Mouse (Mus musculus): Measurements from ENCODE around the gene Zfp652. TPM values are rescaled to one million over a fixed set of nuclear protein-coding genes. Genes with fewer than 3 reads are reported as not detected.
"Not testable (repeated sequence)": the region's sequence is repeated elsewhere in the genome, so short reads cannot be mapped to it uniquely, and the experiment has no call there.

Gene Zfp652
- polyA plus RNA-seq, 1 experiment from 2014 or later, result 20.3 TPM

- H3K27me3 ChIP-seq (replicated peaks; ENCODE audit: low read depth, poor library complexity, severe bottlenecking), result no peaks in the 10 kb centered on the region
- no peaks in the 10 kb centered on the region for H3K4me1 ChIP-seq
- H3K4me3 ChIP-seq, result no peak overlapping the region
- H3K36me3 ChIP-seq (replicated peaks), result peaks cover 65% of the 10 kb centered on the region
- DNase-seq (ENCODE audit: low spot score), result peak; percentile 75
- 0% methylated on average over 1 of the region's 1 CpGs for WGBS
- no peak overlapping the region for H3K27ac ChIP-seq (replicated peaks)
- no peaks in the 10 kb centered on the region for H3K9me3 ChIP-seq
Measured at GRCm38 (mm10) chr11:95750995-95751394, 38.5 kb downstream of the Zfp652 start.

GRCm38 (mm10) chr11:95755137-95755536 is 42.7 kb downstream of the Zfp652 start:
- WGBS, result 95% methylated on average over 4 of the region's 4 CpGs
- not testable (repeated sequence) for H3K4me1 ChIP-seq; H3K27ac ChIP-seq (replicated peaks); H3K27me3 ChIP-seq (replicated peaks; ENCODE audit: low read depth, poor library complexity, severe bottlenecking); H3K9me3 ChIP-seq; H3K4me3 ChIP-seq; DNase-seq (ENCODE audit: low spot score)
- peaks cover 82% of the 10 kb centered on the region for H3K36me3 ChIP-seq (replicated peaks)

GRCm38 (mm10) chr11:95760521-95760920 is 48.0 kb downstream of the Zfp652 start:
- Histone ChIP-seq H3K9me3 (no peaks in the 10 kb centered on the region), H3K36me3 (replicated peaks) (peaks cover 71% of the 10 kb centered on the region), H3K27me3 (replicated peaks; ENCODE audit: low read depth, poor library complexity, severe bottlenecking) (no peaks in the 10 kb centered on the region), H3K27ac (replicated peaks) (no peak overlapping the region), H3K4me1 (no peaks in the 10 kb centered on the region), H3K4me3 (no peak overlapping the region)
- DNase-seq (ENCODE audit: low spot score), result no peak
- 90% methylated on average over 5 of the region's 5 CpGs for WGBS

- no peak for DNase-seq (ENCODE audit: low spot score)
- no peaks in the 10 kb centered on the region for H3K27me3 ChIP-seq (replicated peaks; ENCODE audit: low read depth, poor library complexity, severe bottlenecking)
- H3K9me3 ChIP-seq, result no peaks in the 10 kb centered on the region
- no peak overlapping the region for H3K27ac ChIP-seq (replicated peaks)
- no peak overlapping the region for H3K4me3 ChIP-seq
- 90% methylated on average over 4 of the region's 4 CpGs for WGBS
- no peaks in the 10 kb centered on the region for H3K4me1 ChIP-seq
- peaks cover 57% of the 10 kb centered on the region for H3K36me3 ChIP-seq (replicated peaks)
Measured at GRCm38 (mm10) chr11:95762996-95763395, 50.5 kb downstream of the Zfp652 start.

- Histone ChIP-seq H3K27me3 (replicated peaks; ENCODE audit: low read depth, poor library complexity, severe bottlenecking) (no peaks in the 10 kb centered on the region), H3K36me3 (replicated peaks) (peaks cover 59% of the 10 kb centered on the region), H3K9me3 (no peaks in the 10 kb centered on the region), H3K27ac (replicated peaks) (no peak overlapping the region), H3K4me1 (no peaks in the 10 kb centered on the region), H3K4me3 (no peak overlapping the region)
- WGBS, result 67% methylated on average over 8 of the region's 8 CpGs
- DNase-seq (ENCODE audit: low spot score), result no peak
Measured at GRCm38 (mm10) chr11:95764806-95765205, 52.3 kb downstream of the Zfp652 start.

- 92% methylated on average over 10 of the region's 10 CpGs for WGBS
- no peak overlapping the region for H3K4me3 ChIP-seq
- H3K27ac ChIP-seq (replicated peaks), result no peak overlapping the region
- peaks cover 61% of the 10 kb centered on the region for H3K36me3 ChIP-seq (replicated peaks)
- no peak for DNase-seq (ENCODE audit: low spot score)
- no peaks in the 10 kb centered on the region for H3K27me3 ChIP-seq (replicated peaks; ENCODE audit: low read depth, poor library complexity, severe bottlenecking)
- H3K9me3 ChIP-seq, result no peaks in the 10 kb centered on the region
- H3K4me1 ChIP-seq, result no peaks in the 10 kb centered on the region
Measured at GRCm38 (mm10) chr11:95765334-95765733, 52.9 kb downstream of the Zfp652 start.

- peaks cover 59% of the 10 kb centered on the region for H3K36me3 ChIP-seq (replicated peaks)
- DNase-seq (ENCODE audit: low spot score), result no peak
- 88% methylated on average over 6 of the region's 6 CpGs for WGBS
Measured at GRCm38 (mm10) chr11:95768244-95768643, 55.8 kb downstream of the Zfp652 start.

GRCm38 (mm10) chr11:95769208-95769607 is 56.7 kb downstream of the Zfp652 start:
- no peak for DNase-seq (ENCODE audit: low spot score)
- Histone ChIP-seq H3K4me3 (no peak overlapping the region), H3K27me3 (replicated peaks; ENCODE audit: low read depth, poor library complexity, severe bottlenecking) (no peaks in the 10 kb centered on the region), H3K36me3 (replicated peaks) (peaks cover 55% of the 10 kb centered on the region), H3K4me1 (peaks cover 11% of the 10 kb centered on the region), H3K9me3 (no peaks in the 10 kb centered on the region), H3K27ac (replicated peaks) (no peak overlapping the region)
- WGBS, result 90% methylated on average over 10 of the region's 10 CpGs

More at GRCm38 (mm10) chr11:95768244-95768643, 55.8 kb downstream of the Zfp652 start:
- Histone ChIP-seq H3K4me3 (no peak overlapping the region), H3K4me1 (peaks cover 11% of the 10 kb centered on the region), H3K9me3 (no peaks in the 10 kb centered on the region), H3K27me3 (replicated peaks; ENCODE audit: low read depth, poor library complexity, severe bottlenecking) (no peaks in the 10 kb centered on the region), H3K27ac (replicated peaks) (no peak overlapping the region)

- H3K27ac ChIP-seq (replicated peaks), result peak overlapping the region; percentile 35
- H3K9me3 ChIP-seq, result no peaks in the 10 kb centered on the region
- peaks cover 11% of the 10 kb centered on the region for H3K4me1 ChIP-seq
- 50% methylated on average over 9 of the region's 9 CpGs for WGBS
- no peak for DNase-seq (ENCODE audit: low spot score)
- H3K4me3 ChIP-seq, result no peak overlapping the region
- H3K36me3 ChIP-seq (replicated peaks), result peaks cover 50% of the 10 kb centered on the region
- H3K27me3 ChIP-seq (replicated peaks; ENCODE audit: low read depth, poor library complexity, severe bottlenecking), result no peaks in the 10 kb centered on the region
Measured at GRCm38 (mm10) chr11:95770720-95771364, 58.4 kb downstream of the Zfp652 start.

- Histone ChIP-seq H3K9me3 (no peaks in the 10 kb centered on the region), H3K4me1 (peaks cover 11% of the 10 kb centered on the region), H3K27me3 (replicated peaks; ENCODE audit: low read depth, poor library complexity, severe bottlenecking) (no peaks in the 10 kb centered on the region), H3K36me3 (replicated peaks) (peaks cover 50% of the 10 kb centered on the region), H3K4me3 (no peak overlapping the region), H3K27ac (replicated peaks) (no peak overlapping the region)
- 83% methylated on average over 8 of the region's 8 CpGs for WGBS
- no peak for DNase-seq (ENCODE audit: low spot score)
Measured at GRCm38 (mm10) chr11:95771665-95772064, 59.2 kb downstream of the Zfp652 start.

- H3K27ac ChIP-seq (replicated peaks), result no peak overlapping the region
- no peak for DNase-seq (ENCODE audit: low spot score)
- H3K9me3 ChIP-seq, result no peaks in the 10 kb centered on the region
- WGBS, result 89% methylated on average over 3 of the region's 3 CpGs
- peaks cover 16% of the 10 kb centered on the region for H3K4me1 ChIP-seq
- peaks cover 57% of the 10 kb centered on the region for H3K36me3 ChIP-seq (replicated peaks)
- H3K4me3 ChIP-seq, result no peak overlapping the region
- no peaks in the 10 kb centered on the region for H3K27me3 ChIP-seq (replicated peaks; ENCODE audit: low read depth, poor library complexity, severe bottlenecking)
Measured at GRCm38 (mm10) chr11:95773264-95773663, 60.8 kb downstream of the Zfp652 start.

GRCm38 (mm10) chr11:95777323-95778297 is 65.1 kb downstream of the Zfp652 start:
- no peak overlapping the region for H3K27ac ChIP-seq (replicated peaks)
- WGBS, result 81% methylated on average over 17 of the region's 17 CpGs
- H3K36me3 ChIP-seq (replicated peaks), result peaks cover 34% of the 10 kb centered on the region
- DNase-seq (ENCODE audit: low spot score), result no peak
- no peaks in the 10 kb centered on the region for H3K9me3 ChIP-seq
- H3K4me1 ChIP-seq, result peaks cover 5% of the 10 kb centered on the region; the same call in 1 of the 2 replicates
- H3K27me3 ChIP-seq (replicated peaks; ENCODE audit: low read depth, poor library complexity, severe bottlenecking), result no peaks in the 10 kb centered on the region
- no peak overlapping the region for H3K4me3 ChIP-seq
